Mouse (Mus musculus) cerebellum, adult 2 months (tissue): ENCODE data around the gene Fstl4.

Experiments
- CTCF ChIP-seq: fragments of 200-500 bp; IDR thresholded peaks from 2 replicates; pipeline ENCODE4 v1.5.1; 2011; ENCODE audit warnings: low read depth, mild to moderate bottlenecking, control low read depth, low read length, moderate library complexity, borderline replicate concordance; ENCODE audit not compliant: insufficient read depth
- POLR2A ChIP-seq: fragments of 200-500 bp; IDR thresholded peaks from 2 replicates; pipeline ENCODE4 v1.6.1; 2011; ENCODE audit warnings: low read length, control low read depth, borderline replicate concordance; ENCODE audit not compliant: insufficient read depth

- TF ChIP-seq CTCF (no peak), POLR2A (no peak)
Observed at GRCm38 (mm10) chr11:52919231-52919960, 155.0 kb downstream of the Fstl4 start.
